Mouse (Mus musculus) frontal cortex, adult (tissue): Measurements from ENCODE around the gene Dbnl.

Experiments used
- ATAC-seq: cut with Nextera tagmentation; 2 replicates; pipeline ENCODE4 v1.9.2; 2017; ENCODE audit warnings: mild to moderate bottlenecking, moderate library complexity, mixed read lengths; ENCODE audit not compliant: low TSS enrichment

Gene Dbnl

GRCm38 (mm10) chr11:5788056-5789014 is at the start of gene Dbnl:
Gene Dbnl (plus strand): TSS chr11:5788488.
- ATAC-seq, result peak; percentile 95

GRCm38 (mm10) chr11:5738888-5739632 is 49.2 kb upstream of the Dbnl start:
- no peak for ATAC-seq

GRCm38 (mm10) chr11:5739846-5740245 is 48.4 kb upstream of the Dbnl start:
- no peak for ATAC-seq

GRCm38 (mm10) chr11:5740599-5740964 is 47.7 kb upstream of the Dbnl start:
- peak; percentile 27 for ATAC-seq

- ATAC-seq, result peak; percentile 93
Measured at GRCm38 (mm10) chr11:5740965-5741627, 47.2 kb upstream of the Dbnl start.

GRCm38 (mm10) chr11:5742106-5742505 is 46.2 kb upstream of the Dbnl start:
- no peak for ATAC-seq

- ATAC-seq, result no peak
Measured at GRCm38 (mm10) chr11:5744951-5745350, 43.3 kb upstream of the Dbnl start.

GRCm38 (mm10) chr11:5753755-5754154 is 34.5 kb upstream of the Dbnl start:
- ATAC-seq, result no peak

GRCm38 (mm10) chr11:5761820-5762632 is 26.3 kb upstream of the Dbnl start, which contains the start of gene Urgcp:
Gene Urgcp (minus strand): TSS chr11:5762376.
- ATAC-seq, result peak; percentile 98

- ATAC-seq, result no peak
Measured at GRCm38 (mm10) chr11:5762633-5762982, 25.7 kb upstream of the Dbnl start.

GRCm38 (mm10) chr11:5766019-5766418 is 22.3 kb upstream of the Dbnl start:
- no peak for ATAC-seq

- no peak for ATAC-seq
Measured at GRCm38 (mm10) chr11:5778481-5778880, 9.8 kb upstream of the Dbnl start.

GRCm38 (mm10) chr11:5780035-5780499 is 8.2 kb upstream of the Dbnl start:
- peak; percentile 52; the same call in 1 of the 2 replicates for ATAC-seq

GRCm38 (mm10) chr11:5782199-5782944 is 5.9 kb upstream of the Dbnl start:
- ATAC-seq, result no peak

GRCm38 (mm10) chr11:5785732-5786131 is 2.6 kb upstream of the Dbnl start:
- no peak for ATAC-seq

- ATAC-seq, result no peak
Measured at GRCm38 (mm10) chr11:5787671-5788055, 625 bp upstream of the Dbnl start.

- ATAC-seq, result no peak
Measured at GRCm38 (mm10) chr11:5789071-5789753, 924 bp downstream of the Dbnl start.

- ATAC-seq, result no peak
Measured at GRCm38 (mm10) chr11:5789754-5790333, 1.6 kb downstream of the Dbnl start.

GRCm38 (mm10) chr11:5790431-5790830 is 2.1 kb downstream of the Dbnl start:
- no peak for ATAC-seq

- ATAC-seq, result no peak
Measured at GRCm38 (mm10) chr11:5795290-5795689, 7.0 kb downstream of the Dbnl start.
